Mouse (Mus musculus) bone marrow, adult 2 months (tissue): Measurements from ENCODE around the gene Nadk. TPM values are rescaled to one million over a fixed set of nuclear protein-coding genes. Genes with fewer than 3 reads are reported as not detected.
A peak's percentile ranks its signal among the peaks of the same experiment; 100 is the strongest.

Experiments
- H3K27ac ChIP-seq: fragments of 200-500 bp; 2 replicates; pipeline ENCODE4 v1.5.1; 2012; ENCODE audit warnings: low read depth, mild to moderate bottlenecking, control low read depth, inconsistent platforms, low read length; ENCODE audit not compliant: control insufficient read depth, poor library complexity, insufficient read depth
- H3K4me1 ChIP-seq: fragments of 200-500 bp; 2 replicates; pipeline ENCODE4 v1.6.1; 2011; ENCODE audit warnings: low read length; ENCODE audit not compliant: control insufficient read depth, insufficient read depth
- H3K4me3 ChIP-seq: fragments of 200-500 bp; replicated peaks from 2 replicates; pipeline ENCODE3; 2011; ENCODE audit warnings: mild to moderate bottlenecking, low read depth, low read length, control low read depth; ENCODE audit not compliant: control insufficient read depth
- CTCF ChIP-seq: fragments of 200-500 bp; IDR thresholded peaks from 2 replicates; pipeline ENCODE4 v1.5.1; 2011; ENCODE audit warnings: low read length, control low read depth; ENCODE audit not compliant: control insufficient read depth, insufficient read depth
- POLR2A ChIP-seq: fragments of 200-500 bp; IDR thresholded peaks from 2 replicates; pipeline ENCODE4 v1.6.1; 2011; ENCODE audit warnings: low read depth, mild to moderate bottlenecking, control low read depth, low read length, borderline replicate concordance; ENCODE audit not compliant: control insufficient read depth
- WGBS: fragments of 180-500 bp; shearing (Covaris S2); methylation state at CpG from one replicate; pipeline ENCODE4 v1.1.7; 2018; 5-methylcytosine and 5-hydroxymethylcytosine counted together
- polyA plus RNA-seq: library from polyadenylated mRNA; stranded (reverse); fragments of >200 nt; gene quantifications from 2 replicates; pipeline ENCODE4 v1.2.4, GENCODE M21; 2011; ENCODE audit warnings: low replicate concordance; ENCODE audit not compliant: missing spikeins, insufficient read depth, insufficient read length

Gene Nadk
- polyA plus RNA-seq, 1 experiment, result 52.6 TPM

- WGBS, result 60% methylated on average over 1 of the region's 1 CpGs
- Histone ChIP-seq H3K27ac (no peak overlapping the region), H3K4me3 (peak overlapping the region; percentile 40), H3K4me1 (no peaks in the 10 kb centered on the region; the same call in 1 of the 2 replicates)
- TF ChIP-seq CTCF (no peak), POLR2A (no peak)
Measured at GRCm38 (mm10) chr4:155602753-155603152, 40.6 kb downstream of the Nadk start.

GRCm38 (mm10) chr4:155603801-155604200 lies 41.6 kb downstream of the Nadk start:
- Histone ChIP-seq H3K4me1 (no peaks in the 10 kb centered on the region; the same call in 1 of the 2 replicates), H3K4me3 (no peak overlapping the region), H3K27ac (no peak overlapping the region)
- WGBS, result 87% methylated on average over 6 of the region's 6 CpGs
- TF ChIP-seq POLR2A (no peak), CTCF (no peak)

- H3K4me1 ChIP-seq, result no peaks in the 10 kb centered on the region
- no peak overlapping the region for H3K27ac ChIP-seq
- 89% methylated on average over 4 of the region's 4 CpGs for WGBS
- no peak for TF ChIP-seq POLR2A
- no peak for TF ChIP-seq CTCF
- no peak overlapping the region for H3K4me3 ChIP-seq
Measured at GRCm38 (mm10) chr4:155605132-155605531, 43.0 kb downstream of the Nadk start.

- WGBS, result 88% methylated on average over 2 of the region's 2 CpGs
- Histone ChIP-seq H3K27ac (no peak overlapping the region), H3K4me3 (no peak overlapping the region), H3K4me1 (0 out of 2 replicates have a peak, but pooled peaks cover 2% of the 10 kb centered on the region)
- TF ChIP-seq CTCF (no peak), POLR2A (no peak)
Measured at GRCm38 (mm10) chr4:155606825-155607224, 44.6 kb downstream of the Nadk start.

GRCm38 (mm10) chr4:155611860-155612259 lies 49.7 kb downstream of the Nadk start:
- Histone ChIP-seq H3K27ac (no peak overlapping the region), H3K4me1 (0 out of 2 replicates have a peak, but pooled peaks cover 2% of the 10 kb centered on the region), H3K4me3 (no peak overlapping the region)
- TF ChIP-seq CTCF (no peak), POLR2A (no peak)
- WGBS, result 84% methylated on average over 3 of the region's 3 CpGs

- Histone ChIP-seq H3K27ac (no peak overlapping the region), H3K4me3 (no peak overlapping the region), H3K4me1 (0 out of 2 replicates have a peak, but pooled peaks cover 2% of the 10 kb centered on the region)
- TF ChIP-seq CTCF (no peak), POLR2A (no peak)
- 89% methylated on average over 3 of the region's 3 CpGs for WGBS
Measured at GRCm38 (mm10) chr4:155613264-155613663, 51.1 kb downstream of the Nadk start.

GRCm38 (mm10) chr4:155618321-155618720 lies 56.1 kb downstream of the Nadk start:
- no peak overlapping the region for H3K4me3 ChIP-seq
- no peak for TF ChIP-seq POLR2A
- TF ChIP-seq CTCF, result no peak
- no peaks in the 10 kb centered on the region for H3K4me1 ChIP-seq
- no peak overlapping the region for H3K27ac ChIP-seq
- WGBS, result 65% methylated on average over 5 of the region's 5 CpGs

GRCm38 (mm10) chr4:155624338-155625291 lies 62.4 kb downstream of the Nadk start, which contains the start of gene Cdk11b:
Cdk11b (plus strand) TSS chr4:155624854.
- Histone ChIP-seq H3K4me1 (peaks cover 1% of the 10 kb centered on the region), H3K4me3 (peak within 1 kb of the TSS; percentile 83), H3K27ac (peak within 1 kb of the TSS; percentile 95)
- whole genome bisulfite sequencing, result under 1% methylated on average over 84 of the region's 84 CpGs
- 0 out of 2 replicates have a peak, but pooled peaks have one; percentile 2 for TF ChIP-seq CTCF
- peak; percentile 88 for TF ChIP-seq POLR2A

GRCm38 (mm10) chr4:155630267-155630666 lies 68.1 kb downstream of the Nadk start:
- TF ChIP-seq CTCF, result no peak
- no peak for TF ChIP-seq POLR2A
- WGBS, result 49% methylated on average over 6 of the region's 6 CpGs
- H3K4me3 ChIP-seq, result no peak overlapping the region
- H3K4me1 ChIP-seq, result peaks cover 2% of the 10 kb centered on the region
- H3K27ac ChIP-seq, result peak overlapping the region; percentile 79
